Mouse (Mus musculus) forebrain, embryonic 16.5 days (tissue): ENCODE measurements at regions not wholly inside any gene's neighbourhood (a gene's known extent, or its start where the extent isn't known, plus 50 kb on each side); places are given as distances from the start of the nearest gene placed in this dataset.
A peak's percentile ranks its signal among the peaks of the same experiment; 100 is the strongest.

Source experiments
- ATAC-seq: fragments of 200-750 bp; cut with Nextera tagmentation; 2 replicates; pipeline ENCODE4 v1.8.0; 2017; ENCODE audit warnings: mild to moderate bottlenecking, moderate library complexity
- H3K27ac ChIP-seq: fragments of 300-500 bp; sonication (generic); 2 replicates; pipeline ENCODE4 v1.5.1; 2014; ENCODE audit warnings: low read length, control low read depth
- H3K27me3 ChIP-seq: fragments of 300-500 bp; sonication (generic); replicated peaks from 2 replicates; pipeline ENCODE4 v1.6.1; 2014; ENCODE audit warnings: low read length; ENCODE audit not compliant: control insufficient read depth, insufficient read depth
- H3K36me3 ChIP-seq: fragments of 300-500 bp; sonication (generic); 2 replicates; pipeline ENCODE4 v1.6.1; 2014; ENCODE audit not compliant: control insufficient read depth, insufficient read depth
- H3K4me1 ChIP-seq: fragments of 300-500 bp; sonication (generic); replicated peaks from 2 replicates; pipeline ENCODE4 v1.6.1; 2014; ENCODE audit warnings: low read length; ENCODE audit not compliant: control insufficient read depth, insufficient read depth
- H3K4me2 ChIP-seq: fragments of 300-500 bp; sonication (generic); 2 replicates; pipeline ENCODE4 v1.6.1; 2014; ENCODE audit warnings: mild to moderate bottlenecking, low read length, control low read depth
- H3K4me3 ChIP-seq: fragments of 300-500 bp; sonication (generic); replicated peaks from 2 replicates; pipeline ENCODE4 v1.5.1; 2014; ENCODE audit warnings: mild to moderate bottlenecking, low read length, control low read depth
- H3K9ac ChIP-seq: fragments of 300-500 bp; sonication (generic); replicated peaks from 2 replicates; pipeline ENCODE4 v1.6.1; 2014; ENCODE audit warnings: low read depth, low read length, control low read depth
- H3K9me3 ChIP-seq: fragments of 300-500 bp; sonication (generic); 2 replicates; pipeline ENCODE4 v1.6.1; 2016; ENCODE audit warnings: low read length; ENCODE audit not compliant: control insufficient read depth
- WGBS: fragments of 180-500 bp; shearing (Covaris S2); extraction: QIAGEN DNeasy Blood & Tissue Kit; methylation state at CpG from one replicate; pipeline ENCODE4 v1.1.7; 2014; 5-methylcytosine and 5-hydroxymethylcytosine counted together

GRCm38 (mm10) chr3:115821627-115822026 is 66.0 kb upstream of the Dph5 start:
- H3K27me3 ChIP-seq: no peaks in the 10 kb centered on the region
- whole genome bisulfite sequencing: 88% methylated on average over 2 of the region's 2 CpGs
- no peaks in the 10 kb centered on the region for H3K36me3 ChIP-seq
- H3K9me3 ChIP-seq: no peaks in the 10 kb centered on the region
- H3K27ac ChIP-seq: no peak overlapping the region
- no peak overlapping the region for H3K4me2 ChIP-seq
- H3K4me1 ChIP-seq: peaks cover 3% of the 10 kb centered on the region; the same call in 1 of the 2 replicates
- ATAC-seq: no peak
- H3K9ac ChIP-seq: no peak overlapping the region
- no peak overlapping the region for H3K4me3 ChIP-seq

GRCm38 (mm10) chr3:115822491-115822890 is 65.1 kb upstream of the Dph5 start:
- WGBS: 41% methylated on average over 6 of the region's 6 CpGs

GRCm38 (mm10) chr3:115823741-115824140 is 63.9 kb upstream of the Dph5 start:
- 89% methylated on average over 5 of the region's 5 CpGs for WGBS

More at GRCm38 (mm10) chr3:115822491-115822890, 65.1 kb upstream of the Dph5 start:
- no peaks in the 10 kb centered on the region for H3K36me3 ChIP-seq
- H3K27me3 ChIP-seq: no peaks in the 10 kb centered on the region
- H3K9me3 ChIP-seq: no peaks in the 10 kb centered on the region
- H3K4me1 ChIP-seq: peaks cover 3% of the 10 kb centered on the region; the same call in 1 of the 2 replicates
- 0 out of 2 replicates have a peak, but pooled peaks have one; percentile 18 for ATAC-seq
- H3K9ac ChIP-seq: no peak overlapping the region
- no peak overlapping the region for H3K4me2 ChIP-seq
- no peak overlapping the region for H3K4me3 ChIP-seq
- H3K27ac ChIP-seq: no peak overlapping the region

GRCm38 (mm10) chr3:115824792-115825191 is 62.8 kb upstream of the Dph5 start:
- Histone ChIP-seq H3K4me2 (no peak overlapping the region), H3K4me3 (no peak overlapping the region), H3K27ac (no peak overlapping the region), H3K9me3 (no peaks in the 10 kb centered on the region), H3K9ac (no peak overlapping the region), H3K36me3 (no peaks in the 10 kb centered on the region), H3K27me3 (no peaks in the 10 kb centered on the region), H3K4me1 (peaks cover 3% of the 10 kb centered on the region; the same call in 1 of the 2 replicates)
- ATAC-seq: no peak
- 50% methylated on average over 2 of the region's 2 CpGs for WGBS

More at GRCm38 (mm10) chr3:115823741-115824140, 63.9 kb upstream of the Dph5 start:
- Histone ChIP-seq H3K4me1 (peaks cover 3% of the 10 kb centered on the region; the same call in 1 of the 2 replicates), H3K27ac (no peak overlapping the region), H3K27me3 (no peaks in the 10 kb centered on the region), H3K36me3 (no peaks in the 10 kb centered on the region), H3K9ac (no peak overlapping the region), H3K4me2 (no peak overlapping the region), H3K9me3 (no peaks in the 10 kb centered on the region), H3K4me3 (no peak overlapping the region)
- no peak for ATAC-seq

GRCm38 (mm10) chr3:115835381-115835780 is 52.3 kb upstream of the Dph5 start:
- Histone ChIP-seq H3K4me1 (no peaks in the 10 kb centered on the region), H3K27me3 (no peaks in the 10 kb centered on the region), H3K9ac (no peak overlapping the region), H3K36me3 (no peaks in the 10 kb centered on the region), H3K4me3 (no peak overlapping the region), H3K9me3 (no peaks in the 10 kb centered on the region), H3K27ac (no peak overlapping the region), H3K4me2 (no peak overlapping the region)
- no peak for ATAC-seq

GRCm38 (mm10) chr3:115837617-115838216 is 49.9 kb upstream of the Dph5 start:
- Histone ChIP-seq H3K27me3 (no peaks in the 10 kb centered on the region), H3K4me1 (no peaks in the 10 kb centered on the region), H3K36me3 (no peaks in the 10 kb centered on the region), H3K4me3 (no peak overlapping the region), H3K4me2 (no peak overlapping the region), H3K9ac (no peak overlapping the region), H3K9me3 (no peaks in the 10 kb centered on the region), H3K27ac (no peak overlapping the region)
- 87% methylated on average over 1 of the region's 1 CpGs for WGBS
- ATAC-seq: no peak
